Mouse (Mus musculus): Measurements from ENCODE around the gene Slc22a19. TPM values are rescaled to one million over a fixed set of nuclear protein-coding genes. Genes with fewer than 3 reads are reported as not detected.
"Not testable (repeated sequence)": the region's sequence is repeated elsewhere in the genome, so short reads cannot be mapped to it uniquely, and the experiment has no call there.

The Slc22a19 gene
- not detected in 2 replicates for polyA plus RNA-seq (2012)

DNA sequence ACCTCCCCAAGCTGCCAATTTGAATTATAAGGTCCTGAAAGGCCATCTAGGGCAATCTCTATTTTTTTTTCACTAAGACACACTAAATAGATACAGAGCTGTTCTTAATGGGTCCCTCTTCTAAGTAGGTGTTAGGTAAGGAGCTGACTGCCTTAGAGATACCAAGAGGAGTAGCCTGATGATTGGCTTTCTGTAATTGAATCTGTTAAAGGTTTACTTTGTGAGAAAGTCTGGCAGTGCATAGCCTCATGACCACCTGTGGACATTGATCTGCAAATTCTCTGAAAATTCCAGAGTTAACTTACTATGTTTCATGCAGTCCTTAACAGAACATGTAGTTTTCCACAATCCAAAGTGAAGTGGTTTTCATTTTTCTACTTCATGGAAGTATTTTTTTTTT, at the start of gene Slc22a19:
TSS of gene Slc22a19 (minus strand) at position 163 of the 400 bp plus-strand sequence.
- Histone ChIP-seq H3K4me1 (ENCODE audit: control insufficient read depth) (no peaks in the 10 kb centered on the region), H3K9me3 (ENCODE audit: control insufficient read depth, low read length) (no peaks in the 10 kb centered on the region), H3K4me3 (replicated peaks) (no peak within 1 kb of the TSS), H3K36me3 (ENCODE audit: control insufficient read depth) (no peaks in the 10 kb centered on the region), H3K27me3 (ENCODE audit: control insufficient read depth) (no peaks in the 10 kb centered on the region)
- TF ChIP-seq GATA1 (IDR thresholded peaks at IDR 0.05; ENCODE audit: low read length) (no peak), TAL1 (IDR thresholded peaks at IDR 0.05; ENCODE audit: low read length) (no peak)

DNA sequence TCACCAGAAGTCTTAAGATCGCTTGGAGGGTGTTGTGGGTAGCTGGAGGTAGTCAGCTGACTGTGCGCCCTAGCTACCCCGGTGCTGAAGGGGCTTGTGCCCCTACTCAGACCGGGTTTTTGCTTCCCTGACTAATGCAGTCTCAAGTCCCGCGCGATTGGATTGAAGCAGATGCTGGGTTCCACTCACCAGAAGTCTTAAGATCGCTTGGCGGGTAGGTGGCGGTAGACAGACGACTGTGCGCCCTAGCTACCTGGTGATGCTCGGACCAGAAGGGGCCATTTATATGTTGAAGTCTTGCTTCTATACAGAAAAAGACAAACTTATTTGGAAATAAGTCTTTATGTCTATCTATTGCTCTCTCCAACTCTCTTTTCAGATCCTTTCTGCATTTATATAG, 42.3 kb upstream of the Slc22a19 start:
- H3K9me3 ChIP-seq (ENCODE audit: control insufficient read depth, low read length); H3K4me3 ChIP-seq (replicated peaks); H3K4me1 ChIP-seq (ENCODE audit: control insufficient read depth); H3K27me3 ChIP-seq (ENCODE audit: control insufficient read depth); H3K36me3 ChIP-seq (ENCODE audit: control insufficient read depth): not testable (repeated sequence)

DNA sequence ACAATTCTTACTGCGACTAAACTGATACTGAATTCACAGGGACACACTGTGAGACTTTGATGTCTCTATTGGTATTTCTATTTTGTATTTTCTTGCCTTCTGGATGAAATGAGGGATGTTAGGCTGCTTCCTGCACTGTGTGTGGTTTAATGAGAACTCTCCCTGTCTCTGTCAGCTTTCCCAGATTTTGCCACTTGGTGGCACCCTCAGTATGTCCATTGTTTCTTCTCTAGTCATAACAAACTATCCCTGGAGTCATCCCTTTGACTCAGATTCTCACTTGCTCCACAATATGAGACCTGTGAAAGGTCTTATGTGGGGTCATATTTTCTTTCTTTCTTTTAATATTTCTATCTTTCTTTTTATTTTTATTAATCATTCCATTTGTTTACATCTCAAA, 18.4 kb upstream of the Slc22a19 start:
- no peak overlapping the region for H3K4me3 ChIP-seq (replicated peaks)
- no peaks in the 10 kb centered on the region for H3K36me3 ChIP-seq (ENCODE audit: control insufficient read depth)
- H3K4me1 ChIP-seq (ENCODE audit: control insufficient read depth): no peaks in the 10 kb centered on the region
- H3K27me3 ChIP-seq (ENCODE audit: control insufficient read depth): no peaks in the 10 kb centered on the region
- TF ChIP-seq TAL1 (IDR thresholded peaks at IDR 0.05; ENCODE audit: low read length): no peak
- TF ChIP-seq GATA1 (IDR thresholded peaks at IDR 0.05; ENCODE audit: low read length): no peak
- H3K9me3 ChIP-seq (ENCODE audit: control insufficient read depth, low read length): peaks cover 2% of the 10 kb centered on the region

DNA sequence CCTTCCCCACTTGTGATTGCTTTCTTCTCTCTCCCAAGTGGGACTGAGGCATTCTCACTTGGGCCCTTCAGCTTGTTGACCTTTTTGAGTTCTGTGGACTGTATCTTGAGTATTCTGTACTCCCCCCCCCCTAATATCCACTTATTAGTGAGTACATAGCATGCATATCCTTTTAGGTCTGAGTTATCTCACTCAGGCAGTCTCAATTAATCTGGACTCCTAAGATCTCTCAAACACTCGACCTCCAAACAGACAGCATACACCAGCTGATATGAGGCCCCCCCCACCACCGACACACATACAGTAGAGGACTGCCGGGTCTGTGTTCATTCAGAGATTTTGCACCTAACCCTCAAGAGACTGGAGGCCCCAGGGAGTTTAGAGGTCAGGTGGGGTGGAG, 18.0 kb downstream of the Slc22a19 start:
- not testable (repeated sequence) for H3K9me3 ChIP-seq (ENCODE audit: control insufficient read depth, low read length); H3K4me3 ChIP-seq (replicated peaks); H3K4me1 ChIP-seq (ENCODE audit: control insufficient read depth); H3K27me3 ChIP-seq (ENCODE audit: control insufficient read depth); H3K36me3 ChIP-seq (ENCODE audit: control insufficient read depth)

DNA sequence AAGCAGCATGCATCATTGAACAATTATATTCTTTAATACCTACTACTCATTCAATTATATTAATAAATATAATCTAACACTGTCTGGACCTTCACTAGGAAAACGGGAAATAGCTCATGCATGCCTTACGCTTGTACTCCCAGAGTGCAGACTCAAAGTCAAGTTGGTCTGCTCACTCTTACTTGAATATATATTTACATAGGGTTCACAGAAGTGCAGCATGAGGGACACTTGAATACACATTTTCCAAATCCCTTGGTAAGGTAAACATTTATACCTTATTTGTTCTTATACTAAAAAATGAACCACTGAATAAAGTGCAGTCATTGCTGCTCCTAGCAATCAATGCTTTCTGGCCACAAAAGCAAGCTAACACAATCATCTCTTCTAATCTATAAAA, 19.9 kb downstream of the Slc22a19 start:
- Histone ChIP-seq H3K36me3 (ENCODE audit: control insufficient read depth) (no peaks in the 10 kb centered on the region), H3K4me3 (replicated peaks) (no peak overlapping the region), H3K4me1 (ENCODE audit: control insufficient read depth) (no peaks in the 10 kb centered on the region), H3K9me3 (ENCODE audit: control insufficient read depth, low read length) (no peaks in the 10 kb centered on the region), H3K27me3 (ENCODE audit: control insufficient read depth) (no peaks in the 10 kb centered on the region)
- TF ChIP-seq TAL1 (IDR thresholded peaks at IDR 0.05; ENCODE audit: low read length): no peak
- TF ChIP-seq GATA1 (IDR thresholded peaks at IDR 0.05; ENCODE audit: low read length): no peak

DNA sequence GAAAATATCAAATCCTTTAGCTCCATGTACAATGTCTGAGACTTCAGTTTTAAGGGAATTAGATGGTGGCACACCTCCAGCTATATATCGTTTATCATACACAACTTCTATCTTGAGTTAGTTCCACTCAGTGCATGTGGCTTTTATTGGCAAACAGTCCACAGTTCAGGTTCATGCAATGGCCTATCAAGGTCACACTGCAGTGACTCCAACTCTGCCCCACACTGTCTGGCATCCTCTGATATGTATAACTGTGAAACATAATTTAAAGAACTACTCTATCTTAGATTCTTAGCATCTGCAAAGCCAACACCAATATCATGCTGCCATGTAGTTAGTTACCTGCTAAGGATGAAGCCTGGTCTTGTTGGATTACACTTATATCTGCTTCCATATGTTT, 23.1 kb downstream of the Slc22a19 start:
- Histone ChIP-seq H3K4me3 (replicated peaks) (no peak overlapping the region), H3K9me3 (ENCODE audit: control insufficient read depth, low read length) (no peaks in the 10 kb centered on the region), H3K4me1 (ENCODE audit: control insufficient read depth) (no peaks in the 10 kb centered on the region), H3K36me3 (ENCODE audit: control insufficient read depth) (no peaks in the 10 kb centered on the region), H3K27me3 (ENCODE audit: control insufficient read depth) (no peaks in the 10 kb centered on the region)
- TF ChIP-seq TAL1 (IDR thresholded peaks at IDR 0.05; ENCODE audit: low read length): no peak
- no peak for TF ChIP-seq GATA1 (IDR thresholded peaks at IDR 0.05; ENCODE audit: low read length)

DNA sequence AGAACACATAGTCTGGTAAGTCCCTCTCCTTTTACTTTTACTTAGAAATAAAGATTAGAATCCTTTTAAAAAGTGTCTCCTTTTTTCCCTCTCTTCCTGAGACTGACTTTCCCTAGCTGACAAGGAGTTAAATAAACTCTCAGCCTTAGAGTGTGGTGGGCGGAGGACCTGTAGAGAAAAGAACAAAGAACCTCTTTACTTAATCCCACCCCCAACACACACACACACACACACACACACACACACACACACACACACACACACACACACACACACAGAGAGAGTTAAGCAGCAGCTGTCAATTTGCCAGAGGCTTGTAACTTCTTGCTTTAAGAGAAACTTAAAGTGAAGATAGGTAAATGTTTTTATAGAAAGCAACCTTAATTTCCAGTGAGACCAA, 39.1 kb downstream of the Slc22a19 start:
- Histone ChIP-seq H3K9me3 (ENCODE audit: control insufficient read depth, low read length) (0 out of 2 replicates have a peak, but pooled peaks cover 3% of the 10 kb centered on the region), H3K4me1 (ENCODE audit: control insufficient read depth) (no peaks in the 10 kb centered on the region), H3K27me3 (ENCODE audit: control insufficient read depth) (peaks cover 6% of the 10 kb centered on the region), H3K4me3 (replicated peaks) (no peak overlapping the region), H3K36me3 (ENCODE audit: control insufficient read depth) (no peaks in the 10 kb centered on the region)
- no peak for TF ChIP-seq GATA1 (IDR thresholded peaks at IDR 0.05; ENCODE audit: low read length)
- TF ChIP-seq TAL1 (IDR thresholded peaks at IDR 0.05; ENCODE audit: low read length): no peak

DNA sequence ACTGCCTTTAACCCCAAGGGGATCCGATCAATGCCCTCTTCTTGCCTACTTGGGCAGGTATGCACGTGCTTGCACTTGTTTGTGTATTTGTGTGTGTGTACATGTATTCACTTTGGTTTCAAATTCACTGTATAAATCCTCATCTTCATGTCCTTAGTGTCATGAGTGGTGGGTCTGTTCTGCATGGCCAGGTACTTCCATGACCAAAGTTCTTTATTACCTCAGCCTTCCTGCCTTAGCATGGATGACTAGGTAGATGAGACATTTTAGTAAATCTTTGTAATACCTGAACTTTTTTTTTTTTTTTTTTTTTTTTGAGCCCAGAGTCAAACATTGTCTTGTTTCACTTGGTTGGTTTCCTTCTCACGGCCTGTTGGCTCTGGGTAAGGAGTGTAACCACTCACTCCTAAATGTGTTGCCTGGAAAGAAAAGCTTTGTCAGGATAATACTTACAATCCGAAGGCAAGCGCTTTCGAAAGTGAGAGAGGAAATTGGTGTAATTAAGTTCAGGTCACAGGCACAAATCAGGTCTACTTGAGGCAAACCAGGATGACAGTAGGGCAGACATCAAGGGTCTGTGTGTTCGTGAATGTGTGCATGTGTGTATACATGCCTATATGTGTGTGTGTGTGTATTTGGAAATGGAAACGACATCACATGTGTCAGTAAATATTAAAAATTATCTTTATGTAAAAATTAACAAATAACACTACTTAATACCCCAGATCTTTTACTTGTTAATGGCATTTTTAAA, 62.0 kb downstream of the Slc22a19 start:
- no peaks in the 10 kb centered on the region for H3K27me3 ChIP-seq (ENCODE audit: control insufficient read depth)
- H3K4me1 ChIP-seq (ENCODE audit: control insufficient read depth): no peaks in the 10 kb centered on the region
- TF ChIP-seq GATA1 (IDR thresholded peaks at IDR 0.05; ENCODE audit: low read length) (no peak), TAL1 (IDR thresholded peaks at IDR 0.05; ENCODE audit: low read length) (no peak)
- no peak overlapping the region for H3K4me3 ChIP-seq (replicated peaks)
- no peaks in the 10 kb centered on the region for H3K36me3 ChIP-seq (ENCODE audit: control insufficient read depth)
- no peaks in the 10 kb centered on the region for H3K9me3 ChIP-seq (ENCODE audit: control insufficient read depth, low read length)

DNA sequence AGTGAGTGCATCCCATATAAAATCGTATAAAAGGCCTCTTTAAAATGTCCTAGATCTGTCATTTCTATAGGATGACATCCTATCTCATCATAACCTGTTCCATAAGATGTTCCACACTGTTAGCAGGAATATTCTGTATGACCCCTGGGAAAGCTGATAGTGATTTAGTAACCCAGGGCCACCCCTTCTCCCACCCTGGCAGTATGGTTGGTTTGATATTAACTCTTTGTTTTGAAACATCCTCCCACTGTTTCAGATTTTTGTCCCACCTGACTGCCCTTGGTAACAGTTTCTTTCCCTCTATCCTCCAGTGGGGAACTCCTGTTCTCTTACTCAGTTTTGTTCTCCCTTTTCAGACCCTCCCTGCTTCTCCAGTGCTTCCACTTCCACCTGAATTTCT, 77.3 kb downstream of the Slc22a19 start:
- Histone ChIP-seq H3K36me3 (ENCODE audit: control insufficient read depth) (no peaks in the 10 kb centered on the region), H3K9me3 (ENCODE audit: control insufficient read depth, low read length) (no peaks in the 10 kb centered on the region), H3K4me1 (ENCODE audit: control insufficient read depth) (peaks cover 3% of the 10 kb centered on the region; the same call in 1 of the 2 replicates), H3K4me3 (replicated peaks) (no peak overlapping the region), H3K27me3 (ENCODE audit: control insufficient read depth) (no peaks in the 10 kb centered on the region)
- no peak for TF ChIP-seq TAL1 (IDR thresholded peaks at IDR 0.05; ENCODE audit: low read length)
- TF ChIP-seq GATA1 (IDR thresholded peaks at IDR 0.05; ENCODE audit: low read length): no peak

DNA sequence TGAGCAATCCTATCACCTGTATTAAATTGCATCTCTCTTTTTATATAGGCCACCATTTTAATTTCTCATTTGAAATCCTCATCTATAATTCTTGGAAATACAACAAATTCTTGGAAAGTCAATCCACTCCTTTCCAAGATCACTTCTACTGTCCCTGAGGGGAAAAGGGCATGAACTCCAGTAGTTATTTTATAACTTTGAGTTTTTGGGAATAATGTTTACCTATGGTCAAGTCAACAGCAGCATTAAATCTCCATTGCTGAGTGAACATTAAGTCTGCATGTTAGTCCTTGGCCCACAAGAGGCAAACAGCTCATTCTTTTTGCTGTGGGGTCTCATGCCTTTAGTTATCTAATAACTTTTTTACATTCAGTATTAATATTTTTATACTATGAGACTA, 78.1 kb downstream of the Slc22a19 start:
- TF ChIP-seq TAL1 (IDR thresholded peaks at IDR 0.05; ENCODE audit: low read length) (no peak), GATA1 (IDR thresholded peaks at IDR 0.05; ENCODE audit: low read length) (no peak)
- Histone ChIP-seq H3K36me3 (ENCODE audit: control insufficient read depth) (no peaks in the 10 kb centered on the region), H3K4me1 (ENCODE audit: control insufficient read depth) (peaks cover 3% of the 10 kb centered on the region; the same call in 1 of the 2 replicates), H3K27me3 (ENCODE audit: control insufficient read depth) (no peaks in the 10 kb centered on the region), H3K4me3 (replicated peaks) (no peak overlapping the region), H3K9me3 (ENCODE audit: control insufficient read depth, low read length) (no peaks in the 10 kb centered on the region)

Other genes with a start within 250 kb of the Slc22a19 start
- gene Rtn3, start 228.0 kb downstream of the Slc22a19 start, polyA plus RNA-seq (2012): 3.8 and 4.2 TPM in 2 replicates
- 0.11 and 0.12 TPM in 2 replicates for gene Atl3, start 217.3 kb downstream of the Slc22a19 start, polyA plus RNA-seq (2012)
- gene Pla2g16, start 153.9 kb downstream of the Slc22a19 start, polyA plus RNA-seq (2012): 5.9 and 6.6 TPM in 2 replicates
- gene Lgals12, start 104.1 kb downstream of the Slc22a19 start, polyA plus RNA-seq (2012): not detected in 2 replicates
- gene Hrasls5, start 98.8 kb downstream of the Slc22a19 start, polyA plus RNA-seq (2012): not detected in 2 replicates
- not detected in 2 replicates for gene Slc22a26, start 91.4 kb upstream of the Slc22a19 start, polyA plus RNA-seq (2012)